Mouse (Mus musculus): ENCODE measurements around the gene Mocs2. TPM values are rescaled to one million over a fixed set of nuclear protein-coding genes. Genes with fewer than 3 reads are reported as not detected.

The Mocs2 gene
- polyA plus RNA-seq, 1 experiment from 2014 or later, result 83.9 TPM

DNA sequence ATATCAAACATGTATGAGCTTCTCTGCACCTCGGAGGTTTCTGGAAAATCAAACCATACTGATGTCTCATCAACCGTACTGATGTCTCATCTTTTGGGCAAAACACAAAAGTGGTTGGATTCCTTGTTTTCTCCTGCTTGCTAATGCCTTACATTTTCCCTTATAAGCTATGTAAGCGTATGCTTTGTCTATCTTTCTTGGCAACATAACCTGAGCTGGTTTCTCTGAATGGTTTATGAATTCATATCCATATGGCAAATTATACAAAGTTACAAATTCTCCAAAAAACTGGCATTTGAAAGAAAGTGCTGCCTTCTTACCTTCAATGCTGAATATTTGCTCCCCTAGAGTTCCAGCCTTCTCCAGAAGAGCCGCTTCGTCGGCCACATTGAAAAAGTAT, 56.7 kb downstream of the Mocs2 start:
- Histone ChIP-seq H3K4me1 (replicated peaks; ENCODE audit: control insufficient read depth, insufficient read depth, low read length) (no peaks in the 10 kb centered on the region), H3K4me2 (ENCODE audit: low read depth, low read length) (no peak overlapping the region), H3K4me3 (ENCODE audit: low read length) (no peak overlapping the region), H3K27me3 (ENCODE audit: control insufficient read depth, insufficient read depth, low read depth, low read length) (no peaks in the 10 kb centered on the region), H3K9me3 (ENCODE audit: control insufficient read depth, low read length) (no peaks in the 10 kb centered on the region), H3K27ac (ENCODE audit: low read length) (no peak overlapping the region), H3K36me3 (ENCODE audit: control insufficient read depth, insufficient read depth, low read length) (0 out of 2 replicates have a peak, but pooled peaks cover 2% of the 10 kb centered on the region), H3K9ac (ENCODE audit: low read length) (no peak overlapping the region)
- no peak for ATAC-seq (ENCODE audit: low read depth)
- 88% methylated on average over 6 of the region's 6 CpGs for WGBS

DNA sequence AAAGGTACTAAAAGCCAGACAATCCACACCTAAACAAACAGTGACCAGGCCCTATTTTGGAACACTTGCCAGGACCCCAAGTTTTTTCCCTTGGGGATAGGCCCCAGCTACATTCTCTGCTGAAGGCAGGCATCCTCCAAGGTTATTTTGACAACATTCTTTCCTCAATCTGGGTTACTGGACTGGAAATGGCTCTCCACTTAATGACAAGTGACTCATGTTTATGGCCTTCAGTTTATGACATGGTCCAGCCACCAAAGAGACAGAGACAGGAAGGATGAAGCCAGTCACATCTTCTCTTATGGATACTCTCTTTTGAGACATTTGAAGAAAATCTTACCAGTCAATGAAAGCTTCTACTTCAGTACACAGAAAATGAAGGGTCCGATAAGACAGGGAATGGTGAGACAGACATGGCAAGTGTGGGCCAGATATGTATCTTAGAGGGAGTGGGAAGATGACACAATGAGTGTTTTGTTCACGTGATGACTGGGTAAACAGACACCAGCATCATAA, 58.0 kb downstream of the Mocs2 start:
- Histone ChIP-seq H3K9ac (ENCODE audit: low read length) (no peak overlapping the region), H3K4me2 (ENCODE audit: low read depth, low read length) (no peak overlapping the region), H3K4me3 (ENCODE audit: low read length) (no peak overlapping the region), H3K27ac (ENCODE audit: low read length) (no peak overlapping the region), H3K9me3 (ENCODE audit: control insufficient read depth, low read length) (no peaks in the 10 kb centered on the region), H3K36me3 (ENCODE audit: control insufficient read depth, insufficient read depth, low read length) (0 out of 2 replicates have a peak, but pooled peaks cover under 1% of the 10 kb centered on the region), H3K27me3 (ENCODE audit: control insufficient read depth, insufficient read depth, low read depth, low read length) (no peaks in the 10 kb centered on the region), H3K4me1 (replicated peaks; ENCODE audit: control insufficient read depth, insufficient read depth, low read length) (no peaks in the 10 kb centered on the region)
- ATAC-seq (ENCODE audit: low read depth), result no peak
- 82% methylated on average over 2 of the region's 2 CpGs for WGBS

DNA sequence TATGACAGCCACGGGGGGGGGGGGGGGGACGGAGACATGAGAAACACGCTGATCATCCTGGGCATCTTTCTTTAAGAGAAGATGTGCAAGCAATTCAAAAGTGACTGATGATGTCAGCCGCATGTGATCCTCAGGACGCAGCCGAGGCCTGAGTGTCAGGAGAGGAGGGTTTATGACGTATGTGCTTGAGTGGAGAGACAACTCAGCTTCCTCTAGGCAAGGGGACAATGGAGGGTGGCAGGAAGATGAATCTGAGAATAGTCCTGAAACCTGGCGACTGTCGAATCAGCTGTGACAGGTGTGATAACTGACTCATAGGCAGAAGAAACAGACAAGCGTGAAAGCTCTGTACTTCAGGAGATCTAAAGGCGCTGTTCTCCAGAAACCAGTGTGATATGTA, 60.6 kb downstream of the Mocs2 start:
- no peak overlapping the region for H3K27ac ChIP-seq (ENCODE audit: low read length)
- ATAC-seq (ENCODE audit: low read depth), result no peak
- 63% methylated on average over 11 of the region's 11 CpGs for WGBS
- no peaks in the 10 kb centered on the region for H3K9me3 ChIP-seq (ENCODE audit: control insufficient read depth, low read length)
- no peaks in the 10 kb centered on the region for H3K27me3 ChIP-seq (ENCODE audit: control insufficient read depth, insufficient read depth, low read depth, low read length)
- H3K9ac ChIP-seq (ENCODE audit: low read length), result no peak overlapping the region
- H3K4me3 ChIP-seq (ENCODE audit: low read length), result no peak overlapping the region
- H3K4me1 ChIP-seq (replicated peaks; ENCODE audit: control insufficient read depth, insufficient read depth, low read length), result no peaks in the 10 kb centered on the region
- no peaks in the 10 kb centered on the region for H3K36me3 ChIP-seq (ENCODE audit: control insufficient read depth, insufficient read depth, low read length)
- H3K4me2 ChIP-seq (ENCODE audit: low read depth, low read length), result no peak overlapping the region

Other genes starting within 250 kb of the Mocs2 start
- gene Itga2, start 113.9 kb downstream of the Mocs2 start, polyA plus RNA-seq (2015; fragmentation: Nextera tagmentation; extraction: Ambion mirVana), result 9.6 and 10.1 TPM in 2 replicates